Mouse (Mus musculus): ENCODE results near the gene Slc7a7. TPM values are rescaled to one million over a fixed set of nuclear protein-coding genes. Genes with fewer than 3 reads are reported as not detected.

The Slc7a7 gene
- total and polyA plus RNA-seq, 3 experiments: 20.1 to 65.6 TPM; not detected in 1

- no peak overlapping the region for H3K4me3 ChIP-seq (ENCODE audit: control insufficient read depth in 1 of 2, insufficient read depth in 1 of 2, low read depth in 2 of 2, low read length in 2 of 2)
- H3K4me1 ChIP-seq (ENCODE audit: control insufficient read depth in 1 of 2, insufficient read depth in 2 of 2, low read length in 2 of 2): peaks cover 9 to 26% of the 10 kb centered on the region in 2 experiments
- H3K9ac ChIP-seq (ENCODE audit: control insufficient read depth, low read depth, low read length, poor library complexity, severe bottlenecking): no peak overlapping the region; the same call in 1 of the 2 replicates
Observed at GRCm38 (mm10) chr14:54445476-54445875, 27.9 kb upstream of the Slc7a7 start.

GRCm38 (mm10) chr14:54443712-54444618 is 26.4 kb upstream of the Slc7a7 start:
- peaks cover 7 to 26% of the 10 kb centered on the region in 2 experiments for H3K4me1 ChIP-seq (ENCODE audit: control insufficient read depth in 1 of 2, insufficient read depth in 2 of 2, low read length in 2 of 2)
- DNase-seq (ENCODE audit: low read depth, low spot score): no peak

More at GRCm38 (mm10) chr14:54445476-54445875, 27.9 kb upstream of the Slc7a7 start:
- peaks cover 0 to 17% of the 10 kb centered on the region in 2 experiments; a peak in 2 of 4 replicates for H3K36me3 ChIP-seq (ENCODE audit: control insufficient read depth in 1 of 2, insufficient read depth in 2 of 2, low read length in 2 of 2)
- TF ChIP-seq SIN3A (IDR thresholded peaks at IDR 0.05; ENCODE audit: low read length): peak; percentile 14; the same call in 1 of the 2 replicates
- TF ChIP-seq EP300 (IDR thresholded peaks at IDR 0.05; ENCODE audit: low read depth in 1 of 2, low read length in 2 of 2): peak in 1 of 2 experiments; percentile 39; a peak in 1 of 4 replicates
- TF ChIP-seq CHD1 (IDR thresholded peaks at IDR 0.05; ENCODE audit: low read depth, low read length): no peak
- no peak overlapping the region for H3K27ac ChIP-seq (ENCODE audit: control insufficient read depth, low read depth, low read length)
- H3K79me2 ChIP-seq (ENCODE audit: control insufficient read depth, insufficient read depth, low read length, poor library complexity): no peaks in the 10 kb centered on the region
- H3K9me3 ChIP-seq (replicated peaks; ENCODE audit: insufficient read depth, low read length): no peaks in the 10 kb centered on the region
- no peaks in the 10 kb centered on the region for H3K27me3 ChIP-seq (ENCODE audit: control insufficient read depth in 1 of 2, insufficient read depth in 2 of 2, low read length in 2 of 2)
- DNase-seq (ENCODE audit: low read depth, low spot score): peak; percentile 34

GRCm38 (mm10) chr14:54443196-54443595 is 25.6 kb upstream of the Slc7a7 start:
- no peak overlapping the region for H3K9ac ChIP-seq (ENCODE audit: control insufficient read depth, low read depth, low read length, poor library complexity, severe bottlenecking)
- H3K27me3 ChIP-seq (ENCODE audit: control insufficient read depth in 1 of 2, insufficient read depth in 2 of 2, low read length in 2 of 2): no peaks in the 10 kb centered on the region
- H3K79me2 ChIP-seq (ENCODE audit: control insufficient read depth, insufficient read depth, low read length, poor library complexity): no peaks in the 10 kb centered on the region
- no peak overlapping the region for H3K27ac ChIP-seq (ENCODE audit: control insufficient read depth, low read depth, low read length)
- no peaks in the 10 kb centered on the region for H3K9me3 ChIP-seq (replicated peaks; ENCODE audit: insufficient read depth, low read length)
- DNase-seq (ENCODE audit: low read depth, low spot score): no peak
- no peak for TF ChIP-seq POLR2AphosphoS2 (IDR thresholded peaks at IDR 0.05; ENCODE audit: low read length)
- peaks cover 6 to 20% of the 10 kb centered on the region in 2 experiments for H3K4me1 ChIP-seq (ENCODE audit: control insufficient read depth in 1 of 2, insufficient read depth in 2 of 2, low read length in 2 of 2)
- H3K36me3 ChIP-seq (ENCODE audit: control insufficient read depth in 1 of 2, insufficient read depth in 2 of 2, low read length in 2 of 2): peaks cover 0 to 11% of the 10 kb centered on the region in 2 experiments; a peak in 2 of 4 replicates
- no peak overlapping the region for H3K4me3 ChIP-seq (ENCODE audit: control insufficient read depth in 1 of 2, insufficient read depth in 1 of 2, low read depth in 2 of 2, low read length in 2 of 2)

More at GRCm38 (mm10) chr14:54443712-54444618, 26.4 kb upstream of the Slc7a7 start:
- no peaks in the 10 kb centered on the region for H3K9me3 ChIP-seq (replicated peaks; ENCODE audit: insufficient read depth, low read length)
- no peaks in the 10 kb centered on the region for H3K79me2 ChIP-seq (ENCODE audit: control insufficient read depth, insufficient read depth, low read length, poor library complexity)
- H3K27me3 ChIP-seq (ENCODE audit: control insufficient read depth in 1 of 2, insufficient read depth in 2 of 2, low read length in 2 of 2): no peaks in the 10 kb centered on the region
- TF ChIP-seq KAT2A (conservative IDR thresholded peaks at IDR 0.05; ENCODE audit: low read depth, low read length) (no peak), MYC (IDR thresholded peaks at IDR 0.05; ENCODE audit: low read depth, low read length) (no peak), E2F4 (IDR thresholded peaks at IDR 0.05; ENCODE audit: borderline replicate concordance, low read depth, low read length) (no peak), ZNF384 (IDR thresholded peaks at IDR 0.05; ENCODE audit: low read depth, low read length) (0 out of 2 replicates have a peak, but pooled peaks have one; percentile 45)
- no peak overlapping the region for H3K9ac ChIP-seq (ENCODE audit: control insufficient read depth, low read depth, low read length, poor library complexity, severe bottlenecking)
- H3K4me3 ChIP-seq (ENCODE audit: control insufficient read depth in 1 of 2, insufficient read depth in 1 of 2, low read depth in 2 of 2, low read length in 2 of 2): no peak overlapping the region
- no peak overlapping the region for H3K27ac ChIP-seq (ENCODE audit: control insufficient read depth, low read depth, low read length)
- H3K36me3 ChIP-seq (ENCODE audit: control insufficient read depth in 1 of 2, insufficient read depth in 2 of 2, low read length in 2 of 2): peaks cover 0 to 17% of the 10 kb centered on the region in 2 experiments; a peak in 2 of 4 replicates
